Mouse (Mus musculus) kidney, postnatal 4 days (tissue): ENCODE results near the gene Prdm2.

ENCODE experiments used
- DNase-seq, 2 experiments: peaks; one replicate each; pipeline ENCODE4 v3.0.0; 2021; ENCODE audit warnings: mixed read lengths in 2 of 2

The Prdm2 gene

DNA sequence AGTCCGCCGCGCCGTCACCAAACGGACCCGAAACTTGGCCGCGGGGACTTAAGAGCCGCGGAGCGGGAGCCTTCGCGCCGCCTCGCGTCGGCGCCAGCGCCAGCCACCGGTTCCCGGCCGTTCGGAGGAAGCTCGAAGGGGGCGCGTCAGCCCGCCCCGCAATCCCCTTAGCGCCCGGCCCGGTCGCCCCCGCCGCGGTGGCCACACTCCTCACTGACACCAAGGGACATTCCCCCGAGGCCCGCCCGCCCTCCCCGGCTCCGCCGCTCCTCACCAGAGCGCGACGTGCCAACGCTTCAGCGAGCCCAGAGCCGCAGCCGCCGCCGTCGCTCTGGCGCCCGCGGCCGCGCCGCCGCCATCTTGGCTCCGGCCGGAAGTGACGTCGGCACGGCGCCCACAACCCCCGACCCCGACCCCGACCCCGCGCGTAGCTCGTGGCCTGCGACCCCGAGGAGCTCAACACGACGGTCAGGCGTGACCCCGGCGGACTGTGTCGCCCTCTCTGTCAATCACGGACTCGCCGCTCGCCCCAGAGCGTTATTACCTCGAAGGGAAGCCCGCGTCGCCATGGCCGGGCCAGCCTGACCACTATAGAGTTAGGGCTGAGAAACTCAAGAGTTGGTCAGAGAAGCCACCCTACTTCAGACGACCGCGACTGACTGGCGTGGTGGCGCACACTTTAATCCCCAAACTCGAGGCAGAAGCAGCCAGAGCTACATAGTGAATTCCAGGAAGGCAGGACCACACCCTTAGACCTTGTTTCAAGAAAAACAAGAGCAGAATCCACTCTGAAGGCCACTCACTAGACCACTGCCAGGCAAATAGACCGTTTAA is at the start of gene Prdm2:
Prdm2 (minus strand) TSS at position 655 of the 834 bp plus-strand sequence.
- peak; percentile 77 to 86 for DNase-seq

DNA sequence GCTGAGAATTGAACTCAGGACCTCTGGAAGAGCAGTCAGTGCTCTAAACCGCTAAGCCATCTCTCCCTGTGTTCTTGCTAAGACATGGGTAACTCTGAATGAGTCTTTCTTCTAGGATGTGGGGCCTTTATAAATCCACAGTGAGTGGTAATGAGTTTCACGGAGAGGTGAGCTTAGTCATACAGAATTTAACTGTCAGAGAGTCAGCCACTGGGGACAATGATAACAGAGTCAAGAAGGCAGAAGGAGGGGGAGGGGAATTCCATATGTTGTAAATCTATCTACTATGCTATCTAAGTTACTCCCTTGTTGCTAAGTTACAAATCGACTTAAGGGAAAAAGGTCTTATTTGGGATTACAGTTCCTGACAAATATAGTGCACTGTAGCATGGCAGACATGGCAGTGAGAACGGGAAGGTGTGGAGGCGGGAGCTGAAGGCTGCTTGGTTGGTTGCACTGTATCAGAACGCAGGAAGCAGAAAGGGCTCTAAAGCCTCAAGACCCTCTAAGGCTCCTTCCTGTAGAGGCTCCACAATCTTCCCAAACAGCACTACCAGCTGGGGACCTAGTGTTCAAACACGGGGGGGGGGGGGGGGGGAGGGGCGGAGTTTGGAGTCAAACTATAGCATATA is 47.0 kb upstream of the Prdm2 start:
- DNase-seq = no peak

DNA sequence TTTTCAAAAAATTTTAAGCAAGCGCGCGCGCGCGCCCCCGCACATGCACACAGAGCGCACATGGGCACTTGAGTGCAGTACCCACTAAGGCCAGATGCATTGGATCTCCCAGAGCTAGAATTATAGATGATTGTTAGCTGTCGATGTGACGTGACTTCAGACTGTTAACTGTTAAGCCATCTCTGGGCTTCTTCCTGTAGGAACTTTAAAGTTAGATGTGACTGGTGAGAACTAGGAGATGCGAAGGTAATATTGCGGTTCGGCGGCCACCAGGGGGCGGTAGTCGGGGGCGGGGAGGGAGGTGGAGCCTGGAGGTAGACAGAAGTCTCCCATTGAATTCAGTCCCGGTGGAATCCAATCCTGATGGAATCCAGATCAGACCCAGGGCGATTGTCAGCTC is 45.7 kb upstream of the Prdm2 start:
- DNase-seq = peak; percentile 86 to 87

DNA sequence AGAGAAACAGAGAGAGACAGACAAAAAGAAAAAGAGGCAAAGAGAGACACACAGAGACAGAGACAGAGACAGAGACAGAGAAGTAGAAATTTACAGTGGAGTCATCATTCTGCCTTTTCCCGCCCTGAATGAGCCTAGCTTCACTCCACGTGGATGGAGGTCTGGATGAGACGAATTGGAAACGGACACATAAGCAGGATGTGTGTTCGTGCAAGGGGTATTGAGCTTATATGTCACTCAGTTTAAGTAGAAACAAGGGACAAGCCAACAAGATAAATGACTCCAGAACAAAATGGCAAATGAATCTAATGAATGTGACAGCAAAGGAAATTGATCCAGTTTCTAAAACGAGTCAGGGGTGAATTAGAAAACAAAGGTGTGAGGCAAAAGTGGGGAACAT is 45.2 kb upstream of the Prdm2 start:
- no peak for DNase-seq

DNA sequence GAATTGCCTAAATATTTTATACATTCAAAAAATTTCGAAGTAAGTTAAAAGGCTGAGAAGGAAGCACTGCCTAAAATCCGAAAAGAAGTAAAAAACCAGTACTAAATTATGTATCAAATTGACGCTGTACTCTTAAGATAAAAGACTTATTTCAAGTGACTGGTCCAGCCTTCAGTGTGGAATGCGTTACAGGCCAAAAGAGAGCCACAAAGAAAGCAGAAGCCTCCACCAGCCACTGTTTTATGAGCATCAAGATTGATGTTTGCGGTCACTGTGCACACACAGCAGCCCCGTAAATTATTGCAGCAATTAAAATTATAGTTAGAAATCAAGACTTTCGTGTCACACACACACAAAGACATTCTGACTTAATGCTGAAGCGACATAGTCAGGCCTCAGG is 42.7 kb upstream of the Prdm2 start:
- peak; percentile 26 to 47 for DNase-seq

DNA sequence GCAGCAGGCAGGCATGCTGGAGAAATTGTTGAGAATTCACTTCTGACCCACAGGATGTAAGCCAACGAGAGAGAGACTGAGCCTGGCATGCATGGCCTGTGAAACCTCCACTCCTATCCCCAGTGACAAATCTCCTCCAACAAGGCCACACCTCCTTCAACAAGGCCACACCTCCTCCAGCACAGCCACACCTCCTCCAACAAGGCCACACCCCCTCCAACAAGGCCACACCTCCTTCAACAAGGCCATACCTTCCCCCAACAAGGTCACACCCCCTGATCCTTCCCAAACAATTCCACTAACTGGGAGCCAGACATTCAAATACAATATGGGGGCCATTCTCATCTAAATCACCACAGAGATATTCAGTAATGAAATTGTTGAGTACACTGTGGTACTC is 40.6 kb upstream of the Prdm2 start:
- no peak for DNase-seq

DNA sequence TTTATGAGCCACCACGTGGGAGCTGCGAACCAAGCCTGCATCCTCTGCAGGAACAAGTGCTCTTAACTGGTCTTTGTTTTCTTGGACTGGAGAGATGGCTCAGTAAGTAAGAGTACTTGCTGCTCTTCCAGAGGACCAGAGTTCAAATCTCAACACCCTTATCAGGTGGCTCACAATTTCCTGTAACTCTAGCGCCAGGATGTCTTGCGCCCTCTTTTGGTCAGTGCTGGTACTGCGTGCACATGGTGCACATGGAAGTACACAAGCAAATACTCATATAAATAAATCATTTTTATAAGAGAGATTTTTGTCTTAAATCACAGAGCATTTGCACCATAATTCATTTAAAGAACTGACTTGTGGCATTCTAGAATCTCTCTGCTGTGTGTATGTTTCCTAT is 35.3 kb upstream of the Prdm2 start:
- DNase-seq = peak; percentile 24 to 30

DNA sequence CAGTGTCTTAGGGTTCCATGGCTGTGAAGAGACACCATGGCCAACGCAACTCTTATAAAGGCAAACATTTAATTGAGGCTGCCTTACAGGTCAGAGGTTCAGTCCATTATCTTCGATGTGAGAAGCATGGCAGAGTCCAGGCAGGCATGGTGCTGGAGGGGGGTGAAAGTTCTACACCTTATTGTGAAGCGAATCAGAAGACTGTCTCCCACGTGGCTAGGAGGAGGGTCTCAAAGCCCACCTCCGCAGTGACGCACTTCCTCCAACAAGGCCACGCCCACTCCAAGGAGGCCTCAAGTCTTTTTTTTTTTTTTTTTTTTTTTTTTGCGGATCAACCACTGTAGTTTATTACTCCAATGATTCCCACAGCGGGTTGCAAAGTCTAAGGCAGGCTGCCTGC is 28.5 kb upstream of the Prdm2 start:
- DNase-seq = no peak

DNA sequence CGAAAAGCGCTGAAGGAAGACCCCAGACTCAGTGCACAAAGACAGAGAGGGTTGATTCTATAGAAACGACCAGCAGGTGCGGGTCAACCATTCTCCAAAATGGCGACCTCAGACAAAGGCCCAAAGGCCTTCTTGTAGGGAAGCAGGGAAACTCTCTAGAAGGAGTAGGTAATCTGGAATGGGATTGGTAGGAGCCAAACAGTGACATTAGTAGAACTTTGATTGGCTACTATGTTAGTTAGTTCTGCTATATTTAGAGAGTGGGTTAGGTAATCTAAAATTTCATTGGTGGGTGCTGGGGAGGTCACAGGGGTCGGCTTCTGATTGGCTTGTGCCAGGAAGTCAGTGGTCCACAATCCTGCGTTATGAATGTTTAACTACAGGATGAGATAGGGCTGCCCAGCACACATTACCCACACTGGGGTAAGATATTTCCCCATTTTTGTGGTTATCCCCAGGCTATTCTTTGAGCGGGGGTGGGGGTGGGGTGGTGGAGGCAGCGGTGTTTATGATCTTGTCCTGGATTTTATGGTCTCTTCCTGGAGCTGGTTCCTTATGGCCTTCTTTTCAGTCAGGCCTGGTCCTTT is 26.9 kb upstream of the Prdm2 start:
- no peak for DNase-seq

DNA sequence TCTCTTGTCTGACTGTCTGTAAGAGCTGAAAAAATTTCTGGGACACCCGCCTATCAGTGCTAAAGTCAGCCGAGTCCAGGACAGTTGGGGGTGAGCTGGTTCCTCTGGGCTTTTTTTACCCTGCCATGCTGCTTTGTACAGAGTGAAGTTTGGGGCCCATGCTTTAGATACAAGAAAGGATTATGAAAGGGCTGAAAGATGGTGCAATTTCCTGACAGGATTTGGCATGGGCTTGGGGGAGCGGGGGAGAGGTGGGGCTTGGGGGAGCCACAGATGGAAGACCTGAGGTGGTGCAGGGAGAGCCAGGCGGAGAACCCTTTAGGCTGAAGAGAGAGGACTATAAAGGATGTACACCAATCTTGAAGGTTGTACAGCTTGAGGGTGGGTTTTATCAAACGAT is 26.3 kb upstream of the Prdm2 start:
- no peak for DNase-seq

DNA sequence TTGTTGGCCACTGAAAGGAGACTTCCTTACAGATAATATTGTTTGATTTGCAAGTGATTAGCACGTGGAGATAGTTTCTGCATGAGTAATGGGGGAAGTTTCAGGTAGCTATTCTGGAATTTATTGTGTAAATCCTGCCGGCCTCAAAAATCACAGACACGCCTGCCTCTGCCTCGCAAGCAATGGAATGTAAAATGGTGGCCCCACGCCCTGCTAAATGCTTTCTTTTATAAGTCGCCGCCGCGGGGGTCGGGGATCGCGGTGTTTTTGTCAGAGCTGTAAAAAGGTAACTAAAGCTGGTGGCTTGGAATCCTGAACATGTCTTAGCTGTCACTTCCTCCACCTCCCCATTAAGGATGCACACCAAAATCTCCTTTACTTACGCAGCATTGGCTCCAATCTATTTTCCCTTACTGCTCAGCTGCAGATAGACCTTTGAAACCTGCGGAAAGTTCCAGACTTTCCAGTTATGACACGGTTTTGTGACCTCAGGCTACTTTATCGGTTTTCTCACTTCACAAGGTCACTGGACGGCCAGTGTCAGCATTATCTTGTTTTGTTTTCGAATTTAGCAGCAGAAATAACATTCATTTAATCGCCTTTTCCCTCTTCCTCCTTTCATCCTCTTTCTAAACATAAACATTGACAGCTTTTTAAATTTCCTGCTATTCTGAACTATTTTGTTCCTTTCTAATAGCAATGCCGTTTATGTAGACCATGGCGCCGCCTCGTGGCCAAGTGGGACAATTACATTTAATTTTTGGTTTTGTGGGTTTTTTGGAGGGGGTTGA is 25.6 kb upstream of the Prdm2 start:
- DNase-seq = peak; percentile 67 to 70

DNA sequence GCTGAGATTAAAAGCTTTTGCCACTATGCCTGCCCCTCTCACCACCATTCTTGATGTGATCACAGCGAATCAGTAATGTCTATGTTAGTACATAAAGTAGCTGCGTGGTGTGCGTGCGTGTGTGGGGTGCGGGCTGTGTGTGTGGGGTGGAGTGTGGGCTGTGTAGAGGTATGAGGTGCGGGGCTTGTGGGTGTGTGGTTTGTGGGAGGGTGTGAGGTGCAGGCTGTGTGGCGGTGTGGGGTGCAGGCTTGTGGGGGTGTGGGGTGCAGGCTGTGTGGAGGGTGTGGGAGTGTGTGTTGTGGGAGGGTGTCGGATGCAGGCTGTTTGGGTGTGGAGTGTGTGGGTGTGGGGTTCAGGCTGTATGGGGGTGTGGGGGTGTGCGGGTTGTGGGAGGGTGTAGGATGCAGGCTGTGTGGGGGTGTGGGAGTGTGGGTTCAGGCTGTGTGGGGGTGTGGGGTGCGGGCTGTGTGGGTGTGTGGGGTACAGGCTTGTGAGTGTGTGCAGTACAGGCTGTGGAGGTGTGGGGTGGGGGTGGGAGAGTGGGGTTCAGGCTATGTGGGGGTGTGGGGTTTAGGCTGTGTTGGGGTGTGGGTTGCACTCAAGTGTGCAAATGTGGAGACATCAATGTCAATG is 19.1 kb upstream of the Prdm2 start:
- no peak for DNase-seq

DNA sequence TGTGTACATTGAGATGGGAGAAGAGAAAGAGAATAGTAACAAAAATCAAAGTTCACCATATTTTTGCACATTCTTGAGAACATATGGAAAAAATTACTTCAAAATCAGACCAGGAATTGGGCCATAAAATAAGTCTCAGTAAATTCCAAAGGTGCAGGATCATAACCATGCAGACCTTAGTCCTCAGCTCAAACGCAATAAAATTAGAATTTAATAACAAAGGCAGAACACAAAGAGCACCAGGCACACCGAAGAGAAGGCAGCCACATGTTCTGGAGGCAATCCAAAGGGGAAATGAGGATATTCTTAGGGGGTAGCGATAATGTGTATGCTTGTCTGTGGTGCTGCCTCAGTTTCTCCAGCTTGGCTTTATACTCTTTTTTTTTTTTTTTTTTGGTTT is 18.3 kb upstream of the Prdm2 start:
- no peak for DNase-seq

DNA sequence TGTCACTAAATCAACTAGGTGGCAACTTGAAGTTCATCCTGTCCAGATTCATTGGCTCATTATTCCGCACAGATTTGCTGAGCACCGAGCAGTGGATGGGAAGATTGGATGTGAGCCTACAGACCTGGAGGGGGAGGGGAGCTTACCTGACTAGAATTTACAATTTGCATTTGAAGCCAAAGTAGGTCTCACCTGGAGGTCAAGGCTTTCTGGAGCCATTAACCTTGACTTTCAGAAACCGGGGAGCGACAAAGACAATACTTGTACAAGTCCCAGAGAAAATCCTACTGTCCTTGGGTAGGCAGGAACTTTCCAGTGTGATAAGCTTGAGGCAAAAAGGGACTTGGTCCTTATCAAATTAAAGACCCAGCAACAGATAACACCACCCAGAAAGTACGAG is 15.2 kb upstream of the Prdm2 start:
- no peak for DNase-seq

DNA sequence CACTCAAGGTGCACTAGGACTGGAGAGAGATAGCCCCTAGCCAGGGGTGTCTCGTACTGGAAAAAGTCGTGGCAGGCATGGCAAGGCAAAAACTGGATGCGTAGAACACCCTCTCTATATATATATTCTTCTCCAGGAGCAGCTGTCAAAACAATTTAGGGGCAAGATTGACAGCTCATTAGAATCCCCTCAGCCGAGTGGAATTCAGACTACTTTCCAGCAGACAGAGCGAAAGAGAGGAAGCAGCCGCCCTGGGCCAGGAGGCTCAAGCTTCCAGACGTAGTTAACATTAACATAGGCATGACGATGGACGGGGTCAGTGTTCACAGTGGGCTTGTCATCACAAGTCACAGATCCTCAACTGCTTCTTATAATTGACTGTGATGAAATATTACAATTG is 13.1 kb upstream of the Prdm2 start:
- DNase-seq = no peak

DNA sequence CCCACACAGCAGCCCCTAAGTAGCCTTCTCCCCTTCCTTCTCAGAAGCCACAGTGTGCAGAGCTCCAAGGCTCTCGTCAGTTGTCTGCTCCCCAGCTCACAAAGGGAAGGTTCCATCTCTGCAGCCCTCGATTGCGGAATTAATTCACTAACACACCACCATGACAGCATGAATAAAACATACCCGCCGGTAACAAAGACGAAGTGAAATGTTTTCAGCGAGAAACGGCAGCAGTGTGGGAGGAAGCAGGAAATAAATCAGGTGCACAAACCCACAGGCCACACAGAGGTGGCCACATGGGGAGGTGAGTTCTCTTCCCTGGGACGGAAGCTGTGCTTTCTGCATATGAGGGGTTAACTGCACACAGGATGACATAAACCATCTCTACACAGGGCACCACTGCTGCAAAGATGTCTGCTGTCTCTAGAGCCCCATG is 6.5 kb upstream of the Prdm2 start:
- DNase-seq = no peak

DNA sequence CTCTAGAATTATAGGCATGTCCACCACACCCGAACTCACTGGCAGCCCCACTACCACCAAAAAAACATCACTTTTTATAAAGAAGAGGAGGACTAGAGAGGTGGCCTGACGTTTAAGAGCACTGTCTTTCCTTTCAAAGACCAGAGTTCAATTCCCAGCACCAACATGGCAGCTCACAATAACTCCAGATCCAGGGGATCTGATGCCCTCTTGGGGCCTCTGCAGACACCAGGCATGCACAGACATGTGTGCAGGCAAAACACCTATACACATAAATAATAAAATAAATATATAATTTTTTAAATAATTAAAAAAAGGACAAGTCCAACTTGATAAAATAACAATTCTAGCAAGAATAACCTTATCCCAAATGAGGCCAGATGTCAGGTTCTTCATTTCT is 6.1 kb upstream of the Prdm2 start:
- no peak for DNase-seq

DNA sequence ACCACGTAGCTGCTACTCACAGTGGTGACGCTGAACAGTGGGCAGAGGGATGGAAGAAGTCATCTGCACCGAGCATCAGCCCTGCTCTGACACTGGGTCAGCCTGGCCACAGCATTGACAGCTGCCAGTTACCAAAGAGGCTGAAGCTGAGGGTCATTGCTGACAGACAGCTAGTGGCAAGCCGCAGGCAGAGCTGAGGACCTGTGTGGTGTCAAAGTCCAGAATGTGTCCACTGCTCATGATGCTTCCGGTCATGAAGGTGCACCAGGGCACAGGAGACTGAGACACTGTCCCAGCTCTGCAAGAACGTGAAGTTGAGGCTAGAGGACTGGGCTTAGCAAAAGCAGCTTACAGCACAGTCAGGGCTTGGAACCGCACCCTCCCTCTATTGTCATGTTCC is 4.4 kb upstream of the Prdm2 start:
- DNase-seq = no peak

DNA sequence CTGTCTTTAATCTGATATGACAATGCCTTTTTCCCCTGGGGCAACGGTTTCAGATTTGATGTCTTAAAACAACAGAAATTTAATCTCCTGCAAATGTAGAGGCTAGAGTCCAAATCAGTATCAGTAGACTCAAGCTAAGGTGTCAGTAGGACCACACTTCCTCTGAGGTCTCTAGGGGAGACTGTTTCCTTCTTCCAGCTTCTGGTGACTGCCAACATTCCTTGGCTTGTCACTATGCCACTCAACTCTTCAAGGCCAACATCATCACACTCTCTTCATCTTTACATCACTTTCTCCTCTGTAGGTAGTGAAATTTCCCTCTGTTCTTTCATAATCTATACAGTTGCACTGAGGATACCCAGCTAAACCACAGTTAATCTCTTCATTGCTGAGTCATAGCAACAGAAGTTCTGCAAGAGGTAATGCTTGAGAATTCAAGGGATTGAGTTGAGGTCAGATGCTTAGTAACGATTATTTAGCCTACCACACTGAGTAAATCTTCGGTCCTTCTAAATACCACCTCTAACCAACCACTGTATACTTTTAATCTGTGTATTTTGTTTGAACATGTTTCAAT is 1.5 kb upstream of the Prdm2 start:
- DNase-seq = no peak

DNA sequence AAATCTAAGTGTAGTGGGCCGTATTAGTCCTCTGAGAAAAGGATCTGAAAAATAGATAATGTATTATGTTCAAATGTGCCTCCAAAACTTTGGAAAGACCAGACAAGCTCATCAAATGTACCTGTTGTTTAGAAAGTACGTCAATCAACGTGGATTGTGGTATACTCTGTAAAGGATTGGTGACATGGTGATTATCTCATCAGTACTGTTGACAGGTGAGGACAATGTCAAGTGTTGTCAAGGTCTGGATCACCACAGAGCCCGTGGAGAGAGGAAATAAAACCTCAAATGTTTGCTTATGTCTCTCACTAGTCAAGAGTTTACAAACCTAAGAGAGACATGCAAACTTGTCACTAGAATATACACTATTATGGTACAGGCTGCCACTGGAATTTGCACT is 776 bp upstream of the Prdm2 start:
- DNase-seq = no peak

DNA sequence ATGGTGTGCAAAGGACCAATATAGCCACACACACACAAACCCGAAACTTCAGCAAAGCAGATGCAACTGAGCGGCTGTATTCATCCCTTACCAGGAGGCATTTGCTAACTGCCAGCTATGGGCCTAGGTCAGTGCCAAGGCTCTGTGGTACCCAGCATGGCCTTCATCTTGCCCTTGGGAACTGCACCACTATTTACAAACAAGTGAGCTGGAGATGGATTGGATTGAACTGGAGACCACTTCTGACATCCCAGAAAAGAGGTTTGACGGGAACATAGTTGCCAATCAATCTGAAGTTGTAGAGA is 332 bp upstream of the Prdm2 start:
- no peak for DNase-seq

DNA sequence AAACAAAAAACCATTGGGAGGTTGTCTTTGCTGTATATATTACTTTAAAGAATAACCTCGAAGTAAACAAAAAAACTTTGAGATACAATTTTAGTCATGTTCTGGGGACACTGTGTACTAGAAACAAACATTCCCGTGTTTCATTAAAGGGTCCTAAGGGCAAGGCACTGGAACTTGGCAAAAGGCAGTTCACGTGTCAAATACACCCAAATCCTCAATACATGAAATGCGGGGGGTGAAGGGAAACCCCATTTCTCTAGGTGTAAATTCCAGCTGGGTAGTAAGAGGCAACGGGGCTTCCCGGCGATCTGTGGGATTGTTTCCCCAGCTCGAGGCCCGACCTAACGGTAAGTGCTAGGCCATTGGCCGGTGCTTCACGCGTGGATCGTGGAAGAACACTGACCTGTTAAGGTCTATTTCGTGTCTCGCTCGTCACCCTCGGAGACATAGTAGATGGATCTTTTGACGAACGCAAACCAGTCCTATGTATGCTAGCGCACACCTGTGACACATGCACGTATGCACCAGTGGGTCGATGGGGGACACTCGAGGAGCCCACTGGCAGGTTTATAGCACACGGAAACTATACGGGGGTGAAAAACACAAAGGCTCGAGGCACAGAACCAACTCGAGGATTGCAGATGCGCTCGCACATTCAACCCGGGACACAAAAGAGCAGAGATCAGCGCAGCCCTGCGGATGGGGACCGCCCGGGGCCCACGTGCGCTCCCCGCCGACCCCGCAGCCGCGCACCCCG is 1.0 kb downstream of the Prdm2 start:
- peak in 1 of 2 experiments; percentile 56 for DNase-seq
